Mouse (Mus musculus) heart, postnatal 10 days (tissue): ENCODE measurements around the gene Gm3376. TPM values are rescaled to one million over a fixed set of nuclear protein-coding genes. Genes with fewer than 3 reads are reported as not detected.
"Not testable (repeated sequence)": the region's sequence is repeated elsewhere in the genome, so short reads cannot be mapped to it uniquely, and the experiment has no call there.

ENCODE experiments used
- DNase-seq, 2 experiments: peaks; one replicate each; pipeline ENCODE4 v3.0.0; 2021
- intact Hi-C: fragments of 180-260 bp; cut with DNase I; formaldehyde crosslinking; loops from one replicate; pipeline ENCODE4 v1.15.1; 2025
- total RNA-seq, 2 experiments: library from RNA; stranded (reverse); gene quantifications; 2 replicates each; pipeline ENCODE4 v1.2.3; 2021

The Gm3376 gene
- total RNA-seq = not detected

DNA sequence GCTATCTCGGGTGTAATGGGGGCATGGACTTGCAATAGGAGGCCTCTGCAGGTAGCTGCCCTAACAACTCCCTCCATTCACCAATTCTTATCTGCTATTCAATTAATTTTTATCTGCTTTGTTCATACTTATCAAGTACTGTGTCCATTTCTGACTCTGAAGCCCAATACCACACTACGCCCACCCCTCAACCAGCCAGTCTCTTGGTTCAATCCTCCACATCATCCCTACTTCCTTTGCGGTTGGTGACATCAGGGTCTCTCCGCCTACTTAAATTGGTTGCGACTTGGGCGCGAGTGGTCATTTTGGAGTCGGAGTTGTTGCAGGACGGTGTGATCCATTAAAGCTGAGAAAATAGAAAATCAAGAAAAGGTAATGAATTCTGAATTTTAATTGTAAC, at the start of gene Gm3376:
TSS of gene Gm3376 (plus strand) at position 301 of the 400 bp plus-strand sequence.
- DNase-seq, intact Hi-C loops: not testable (repeated sequence)
